Mouse (Mus musculus) ES-E14 (cell line): ENCODE data around the gene Olfr561. TPM values are rescaled to one million over a fixed set of nuclear protein-coding genes. Genes with fewer than 3 reads are reported as not detected.

ENCODE experiments used
- DNase-seq: peaks from one replicate; pipeline ENCODE4 v3.0.0-alpha.2; 2013; ENCODE audit warnings: low read depth, low spot score
- H3K27ac ChIP-seq: 2 replicates; pipeline ENCODE4 v1.5.1; 2012; ENCODE audit warnings: low read depth, mild to moderate bottlenecking, low read length, moderate library complexity, mixed read lengths; ENCODE audit not compliant: poor library complexity, insufficient read depth, severe bottlenecking
- H3K36me3 ChIP-seq: 2 replicates; pipeline ENCODE4 v1.6.1; 2012; ENCODE audit warnings: mild to moderate bottlenecking, low read length, moderate library complexity, mixed read lengths; ENCODE audit not compliant: control insufficient read depth, poor library complexity, insufficient read depth, severe bottlenecking
- H3K4me1 ChIP-seq, 2 experiments: fragments of 150-350 bp in 1 of 2; sonication (generic) in 1 of 2; 2 replicates each; pipeline ENCODE4 v1.6.1; 2012; ENCODE audit warnings: low read length in 2 of 2, mild to moderate bottlenecking in 1 of 2, mixed read lengths in 1 of 2; ENCODE audit not compliant: control insufficient read depth in 2 of 2, insufficient read depth in 2 of 2, poor library complexity in 1 of 2
- H3K4me3 ChIP-seq, 2 experiments: fragments of 150-350 bp in 1 of 2; sonication (generic) in 1 of 2; 2 replicates each; pipeline ENCODE4 v1.5.1; 2012; ENCODE audit warnings: low read length in 2 of 2, low read depth in 1 of 2, mild to moderate bottlenecking in 1 of 2, mixed read lengths in 1 of 2; ENCODE audit not compliant: insufficient read depth in 1 of 2, poor library complexity in 1 of 2, severe bottlenecking in 1 of 2
- H3K9ac ChIP-seq: 2 replicates; pipeline ENCODE4 v1.6.1; 2012; ENCODE audit warnings: low read depth, mild to moderate bottlenecking, low read length, mixed read lengths; ENCODE audit not compliant: poor library complexity, insufficient read depth, severe bottlenecking
- H3K9me3 ChIP-seq: fragments of 150-350 bp; sonication (generic); 2 replicates; pipeline ENCODE4 v1.6.1; 2012; ENCODE audit warnings: low read depth, mild to moderate bottlenecking, low read length; ENCODE audit not compliant: control insufficient read depth, insufficient read depth
- CHD2 ChIP-seq: IDR thresholded peaks from 2 replicates; pipeline ENCODE4 v1.6.1; 2014; ENCODE audit warnings: mild to moderate bottlenecking, low read depth, low read length, inconsistent platforms
- HCFC1 ChIP-seq: IDR thresholded peaks from 2 replicates; pipeline ENCODE4 v1.6.1; 2012; ENCODE audit warnings: low read length, inconsistent platforms, borderline replicate concordance; ENCODE audit not compliant: insufficient read depth
- MAFK ChIP-seq: IDR thresholded peaks from 2 replicates; pipeline ENCODE4 v1.6.1; 2014; ENCODE audit warnings: mild to moderate bottlenecking, low read depth, low read length, inconsistent platforms; ENCODE audit not compliant: insufficient read depth
- ZC3H11A ChIP-seq: IDR thresholded peaks from 2 replicates; pipeline ENCODE4 v1.6.1; 2012; ENCODE audit warnings: low read depth, mild to moderate bottlenecking, inconsistent platforms, low read length, borderline replicate concordance
- ZNF384 ChIP-seq: IDR thresholded peaks from 2 replicates; pipeline ENCODE4 v1.6.1; 2012; ENCODE audit warnings: low read depth, low read length, inconsistent platforms
- in situ Hi-C, 2 experiments: fragments of 600-800 bp; cut with MboI; formaldehyde crosslinking; loops; one replicate each; pipeline ENCODE4 v1.15.1; 2025; ENCODE audit warnings: low sequenced_read_pairs in 2 of 2, inconsistent platforms in 1 of 2; ENCODE audit not compliant: unreplicated experiment in 2 of 2
- total RNA-seq: library from RNA; depleted of rRNA; stranded (reverse); fragments of 300-350 nt; gene quantifications from 2 replicates; pipeline ENCODE4 v1.2.3, GENCODE M21; 2012; rRNA removed

Gene Olfr561
- total RNA-seq, 1 experiment, result not detected

GRCm38 (mm10) chr7:102759266-102759665 is 11.8 kb upstream of the Olfr561 start, which contains the start of the genes Olfr560 and Olfr78:
Olfr560 (minus strand) TSS chr7:102759366.
Olfr78 (minus strand) TSS chr7:102759471.
- no peaks in the 10 kb centered on the region for H3K4me1 ChIP-seq
- in situ Hi-C loops, result no loop called here
- H3K36me3 ChIP-seq, result no peaks in the 10 kb centered on the region
- no peak within 1 kb of the TSS for H3K9ac ChIP-seq
- no peak within 1 kb of the TSS for H3K27ac ChIP-seq
- TF ChIP-seq MAFK, result no peak
- TF ChIP-seq ZC3H11A, result no peak
- TF ChIP-seq CHD2, result no peak
- no peak for TF ChIP-seq HCFC1
- TF ChIP-seq ZNF384, result no peak
- no peaks in the 10 kb centered on the region for H3K9me3 ChIP-seq
- DNase-seq, result no peak
- no peak within 1 kb of the TSS for H3K4me3 ChIP-seq

GRCm38 (mm10) chr7:102803180-102803579 is 32.2 kb downstream of the Olfr561 start, which contains the start of gene Olfr564:
Olfr564 (plus strand) TSS chr7:102803480.
- DNase-seq, result no peak
- TF ChIP-seq ZNF384 (no peak), MAFK (no peak), CHD2 (no peak), ZC3H11A (no peak), HCFC1 (no peak)

More at GRCm38 (mm10) chr7:102803180-102803579, 32.2 kb downstream of the Olfr561 start, which contains the start of gene Olfr564:
- no peaks in the 10 kb centered on the region for H3K9me3 ChIP-seq
- no peak within 1 kb of the TSS for H3K4me3 ChIP-seq
- no peak within 1 kb of the TSS for H3K27ac ChIP-seq
- in situ Hi-C loops, result no loop called here
- H3K9ac ChIP-seq, result no peak within 1 kb of the TSS
- no peaks in the 10 kb centered on the region for H3K36me3 ChIP-seq
- no peaks in the 10 kb centered on the region for H3K4me1 ChIP-seq

Other genes starting within 250 kb of the Olfr561 start
- gene Olfr547, start 236.5 kb upstream of the Olfr561 start, total RNA-seq, result not detected in 2 replicates
- not detected in 2 replicates for gene Olfr548-ps1, start 230.3 kb upstream of the Olfr561 start, total RNA-seq
- gene Olfr549, start 221.4 kb upstream of the Olfr561 start, total RNA-seq, result not detected in 2 replicates
- 6.2 and 7.5 TPM in 2 replicates for gene Trim21, start 205.7 kb upstream of the Olfr561 start, total RNA-seq
- not detected in 2 replicates for gene Olfr550, start 199.8 kb upstream of the Olfr561 start, total RNA-seq
- not detected in 2 replicates for gene Olfr551, start 179.3 kb upstream of the Olfr561 start, total RNA-seq
- not detected in 2 replicates for gene Olfr552, start 173.5 kb upstream of the Olfr561 start, total RNA-seq
- gene Olfr553, start 153.0 kb upstream of the Olfr561 start, total RNA-seq, result not detected in 2 replicates
- not detected in 2 replicates for gene Olfr554, start 132.8 kb upstream of the Olfr561 start, total RNA-seq
- gene Olfr555, start 112.4 kb upstream of the Olfr561 start, total RNA-seq, result not detected in 2 replicates
- not detected in 2 replicates for gene Olfr556, start 106.3 kb upstream of the Olfr561 start, total RNA-seq
- 3.1 and 3.9 TPM in 2 replicates for gene Trim68, start 83.9 kb upstream of the Olfr561 start, total RNA-seq
- gene Olfr557, start 75.3 kb upstream of the Olfr561 start, total RNA-seq, result not detected in 2 replicates
- not detected in 2 replicates for gene Olfr558, start 69.0 kb upstream of the Olfr561 start, total RNA-seq
- gene Olfr33, start 52.2 kb upstream of the Olfr561 start, total RNA-seq, result not detected in 2 replicates
- gene Olfr559, start 43.7 kb upstream of the Olfr561 start, total RNA-seq, result not detected in 2 replicates
- not detected in 2 replicates for gene Olfr560, start 11.9 kb upstream of the Olfr561 start, total RNA-seq
- not detected in 2 replicates for gene Olfr78, start 11.8 kb upstream of the Olfr561 start, total RNA-seq
- not detected in 2 replicates for gene Olfr564, start 32.3 kb downstream of the Olfr561 start, total RNA-seq
- not detected in 2 replicates for gene Olfr566, start 87.5 kb downstream of the Olfr561 start, total RNA-seq
- not detected in 2 replicates for gene Olfr568, start 105.9 kb downstream of the Olfr561 start, total RNA-seq
- gene Olfr569, start 119.7 kb downstream of the Olfr561 start, total RNA-seq, result not detected in 2 replicates
- not detected in 2 replicates for gene Olfr570, start 123.4 kb downstream of the Olfr561 start, total RNA-seq
- not detected in 2 replicates for gene Olfr571, start 146.3 kb downstream of the Olfr561 start, total RNA-seq
- gene Olfr572, start 153.2 kb downstream of the Olfr561 start, total RNA-seq, result not detected in 2 replicates
- gene Olfr573-ps1, start 171.4 kb downstream of the Olfr561 start, total RNA-seq, result not detected in 2 replicates
- not detected in 2 replicates for gene Olfr574, start 177.2 kb downstream of the Olfr561 start, total RNA-seq
- not detected in 2 replicates for gene Olfr575, start 187.6 kb downstream of the Olfr561 start, total RNA-seq
- gene Olfr576, start 191.4 kb downstream of the Olfr561 start, total RNA-seq, result not detected in 2 replicates
- not detected in 2 replicates for gene Olfr577, start 204.7 kb downstream of the Olfr561 start, total RNA-seq
- not detected in 2 replicates for gene Olfr578, start 218.1 kb downstream of the Olfr561 start, total RNA-seq